Mouse (Mus musculus): ENCODE results near the gene Xpnpep3. TPM values are rescaled to one million over a fixed set of nuclear protein-coding genes. Genes with fewer than 3 reads are reported as not detected.

The Xpnpep3 gene
- total and polyA plus RNA-seq, 3 experiments = 5.8 to 12.9 (median 10.8) TPM

GRCm38 (mm10) chr15:81422156-81422681, 22.3 kb downstream of the Xpnpep3 start:
- DNase-seq = no peak
- Histone ChIP-seq H3K27me3 (ENCODE audit: control insufficient read depth, insufficient read depth, low read length) (no peaks in the 10 kb centered on the region), H3K79me2 (replicated peaks; ENCODE audit: control insufficient read depth, insufficient read depth, low read length) (no peaks in the 10 kb centered on the region; the same call in 1 of the 2 replicates), H3K4me1 (ENCODE audit: control insufficient read depth, insufficient read depth, low read length) (no peaks in the 10 kb centered on the region; the same call in 1 of the 2 replicates), H3K9ac (ENCODE audit: low read depth, low read length) (no peak overlapping the region), H3K36me3 (ENCODE audit: control insufficient read depth, insufficient read depth, low read length) (no peaks in the 10 kb centered on the region), H3K27ac (no peak overlapping the region), H3K4me3 (no peak overlapping the region)
- intact Hi-C loops (cut with DNase I) = no loop called here
- TF ChIP-seq POLR2A (IDR thresholded peaks at IDR 0.05; ENCODE audit: insufficient read depth, low read depth, low read length) (no peak), CTCF (IDR thresholded peaks at IDR 0.05) (no peak), EP300 (IDR thresholded peaks at IDR 0.05; ENCODE audit: insufficient read depth, low read depth, low read length) (no peak)
- 73% methylated on average over 7 of the region's 7 CpGs for WGBS

DNA sequence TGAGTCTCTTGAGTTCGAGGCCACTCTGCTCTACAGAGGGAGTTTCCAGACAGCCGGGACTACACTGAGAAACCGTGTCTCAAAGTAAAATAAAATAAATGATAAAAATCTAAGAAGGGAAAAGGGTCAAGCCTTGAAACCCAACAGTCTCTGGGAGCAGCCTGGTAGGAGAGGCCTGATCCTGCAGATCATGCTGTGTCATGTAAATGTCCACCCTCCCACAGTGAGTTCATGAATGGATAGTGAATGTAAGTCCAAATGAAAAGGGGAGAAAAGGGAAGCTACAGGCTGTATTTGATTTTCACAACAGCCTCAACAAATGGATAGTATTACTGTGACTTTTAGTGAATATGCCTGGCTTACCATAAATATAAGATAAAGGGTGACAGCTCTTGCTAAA, 25.4 kb downstream of the Xpnpep3 start:
- no peak for TF ChIP-seq POLR2A (IDR thresholded peaks at IDR 0.05; ENCODE audit: insufficient read depth, low read depth, low read length)
- TF ChIP-seq EP300 (IDR thresholded peaks at IDR 0.05; ENCODE audit: insufficient read depth, low read depth, low read length) = no peak
- no peak for TF ChIP-seq CTCF (IDR thresholded peaks at IDR 0.05)
- no peaks in the 10 kb centered on the region for H3K27me3 ChIP-seq (ENCODE audit: control insufficient read depth, insufficient read depth, low read length)
- no peak overlapping the region for H3K27ac ChIP-seq
- H3K4me1 ChIP-seq (ENCODE audit: control insufficient read depth, insufficient read depth, low read length) = no peaks in the 10 kb centered on the region; the same call in 1 of the 2 replicates
- WGBS = 91% methylated on average over 3 of the region's 3 CpGs
- H3K79me2 ChIP-seq (replicated peaks; ENCODE audit: control insufficient read depth, insufficient read depth, low read length) = no peaks in the 10 kb centered on the region
- intact Hi-C loops (cut with DNase I) = no loop called here
- DNase-seq = no peak
- no peak overlapping the region for H3K4me3 ChIP-seq
- no peaks in the 10 kb centered on the region for H3K36me3 ChIP-seq (ENCODE audit: control insufficient read depth, insufficient read depth, low read length)
- no peak overlapping the region for H3K9ac ChIP-seq (ENCODE audit: low read depth, low read length)

GRCm38 (mm10) chr15:81427947-81428346, 28.0 kb downstream of the Xpnpep3 start:
- Histone ChIP-seq H3K4me1 (ENCODE audit: control insufficient read depth, insufficient read depth, low read length) (no peaks in the 10 kb centered on the region), H3K9ac (ENCODE audit: low read depth, low read length) (no peak overlapping the region), H3K27me3 (ENCODE audit: control insufficient read depth, insufficient read depth, low read length) (no peaks in the 10 kb centered on the region), H3K79me2 (replicated peaks; ENCODE audit: control insufficient read depth, insufficient read depth, low read length) (no peaks in the 10 kb centered on the region), H3K4me3 (no peak overlapping the region), H3K27ac (no peak overlapping the region), H3K36me3 (ENCODE audit: control insufficient read depth, insufficient read depth, low read length) (no peaks in the 10 kb centered on the region)
- TF ChIP-seq CTCF (IDR thresholded peaks at IDR 0.05) = no peak
- TF ChIP-seq POLR2A (IDR thresholded peaks at IDR 0.05; ENCODE audit: insufficient read depth, low read depth, low read length) = no peak
- no peak for TF ChIP-seq EP300 (IDR thresholded peaks at IDR 0.05; ENCODE audit: insufficient read depth, low read depth, low read length)
- intact Hi-C loops (cut with DNase I) = no loop called here
- DNase-seq = no peak
- 75% methylated on average over 2 of the region's 2 CpGs for WGBS

DNA sequence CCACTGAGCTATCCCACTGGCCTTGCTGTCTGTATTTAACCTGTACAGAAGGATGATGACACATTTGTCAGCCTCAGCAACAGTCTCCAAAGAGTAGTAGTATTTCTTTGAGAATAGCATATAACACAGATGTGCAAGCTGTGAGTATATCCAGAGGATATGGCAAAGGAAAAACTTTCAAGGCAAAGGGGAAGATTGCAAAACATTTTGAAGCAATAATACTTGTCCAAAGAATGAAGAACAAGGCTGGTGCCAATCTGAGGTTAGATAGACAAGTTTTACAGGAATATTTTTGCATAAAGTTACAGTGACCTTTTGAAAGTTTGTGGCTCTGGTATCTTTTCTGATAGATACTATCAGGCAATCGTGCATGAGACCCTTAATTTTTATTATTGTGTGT, 31.3 kb downstream of the Xpnpep3 start:
- intact Hi-C loops (cut with DNase I) = no loop called here
- WGBS = 78% methylated on average over 1 of the region's 1 CpGs
- Histone ChIP-seq H3K4me1 (ENCODE audit: control insufficient read depth, insufficient read depth, low read length) (no peaks in the 10 kb centered on the region), H3K9ac (ENCODE audit: low read depth, low read length) (no peak overlapping the region), H3K79me2 (replicated peaks; ENCODE audit: control insufficient read depth, insufficient read depth, low read length) (no peaks in the 10 kb centered on the region), H3K36me3 (ENCODE audit: control insufficient read depth, insufficient read depth, low read length) (no peaks in the 10 kb centered on the region), H3K27me3 (ENCODE audit: control insufficient read depth, insufficient read depth, low read length) (no peaks in the 10 kb centered on the region), H3K27ac (no peak overlapping the region), H3K4me3 (no peak overlapping the region)
- no peak for DNase-seq
- TF ChIP-seq CTCF (IDR thresholded peaks at IDR 0.05) = no peak
- no peak for TF ChIP-seq POLR2A (IDR thresholded peaks at IDR 0.05; ENCODE audit: insufficient read depth, low read depth, low read length)
- no peak for TF ChIP-seq EP300 (IDR thresholded peaks at IDR 0.05; ENCODE audit: insufficient read depth, low read depth, low read length)

GRCm38 (mm10) chr15:81438345-81438744, 38.4 kb downstream of the Xpnpep3 start:
- no peak overlapping the region for H3K9ac ChIP-seq (ENCODE audit: low read depth, low read length)
- intact Hi-C loops (cut with DNase I) = no loop called here
- TF ChIP-seq CTCF (IDR thresholded peaks at IDR 0.05) (no peak), POLR2A (IDR thresholded peaks at IDR 0.05; ENCODE audit: insufficient read depth, low read depth, low read length) (no peak), EP300 (IDR thresholded peaks at IDR 0.05; ENCODE audit: insufficient read depth, low read depth, low read length) (no peak)
- whole genome bisulfite sequencing = 97% methylated on average over 1 of the region's 1 CpGs
- H3K36me3 ChIP-seq (ENCODE audit: control insufficient read depth, insufficient read depth, low read length) = no peaks in the 10 kb centered on the region
- no peaks in the 10 kb centered on the region for H3K79me2 ChIP-seq (replicated peaks; ENCODE audit: control insufficient read depth, insufficient read depth, low read length)
- H3K4me1 ChIP-seq (ENCODE audit: control insufficient read depth, insufficient read depth, low read length) = no peaks in the 10 kb centered on the region
- DNase-seq = no peak
- no peak overlapping the region for H3K27ac ChIP-seq
- no peaks in the 10 kb centered on the region for H3K27me3 ChIP-seq (ENCODE audit: control insufficient read depth, insufficient read depth, low read length)
- H3K4me3 ChIP-seq = no peak overlapping the region

DNA sequence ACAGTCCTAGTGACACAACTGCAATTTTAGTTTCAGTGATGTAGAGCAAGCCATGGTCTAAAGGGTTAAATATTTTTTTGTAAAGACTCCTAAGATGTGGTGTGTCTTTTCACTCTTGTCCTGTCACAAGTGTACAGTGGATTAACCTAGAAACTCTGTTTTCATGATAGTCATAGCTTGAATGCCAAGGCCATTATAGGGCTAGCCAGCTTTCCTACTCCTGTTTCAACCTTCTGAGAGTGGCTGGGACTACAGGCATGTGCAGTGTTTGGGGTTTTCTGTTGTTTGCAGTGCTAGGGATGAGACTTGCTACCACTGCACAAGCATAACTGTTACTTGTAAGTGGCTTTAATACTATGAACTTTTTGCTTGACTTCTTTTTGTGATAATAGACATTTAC, 39.3 kb downstream of the Xpnpep3 start:
- Histone ChIP-seq H3K4me1 (ENCODE audit: control insufficient read depth, insufficient read depth, low read length) (no peaks in the 10 kb centered on the region), H3K36me3 (ENCODE audit: control insufficient read depth, insufficient read depth, low read length) (no peaks in the 10 kb centered on the region), H3K27me3 (ENCODE audit: control insufficient read depth, insufficient read depth, low read length) (no peaks in the 10 kb centered on the region), H3K27ac (no peak overlapping the region), H3K79me2 (replicated peaks; ENCODE audit: control insufficient read depth, insufficient read depth, low read length) (no peaks in the 10 kb centered on the region), H3K4me3 (no peak overlapping the region), H3K9ac (ENCODE audit: low read depth, low read length) (no peak overlapping the region)
- TF ChIP-seq POLR2A (IDR thresholded peaks at IDR 0.05; ENCODE audit: insufficient read depth, low read depth, low read length) (no peak), CTCF (IDR thresholded peaks at IDR 0.05) (no peak), EP300 (IDR thresholded peaks at IDR 0.05; ENCODE audit: insufficient read depth, low read depth, low read length) (no peak)
- intact Hi-C loops (cut with DNase I) = no loop called here
- no peak for DNase-seq
